Comparison of ENCODE assay signal across 10 mouse cellular contexts in genomic region chr7:109523741-109524441, GRCm38 (mm10). TPM values are rescaled to one million over a fixed set of nuclear protein-coding genes. Genes with fewer than 3 reads are reported as not detected.
DNase-seq lines count a peak whose midpoint lies in the region; ATAC-seq and TF ChIP-seq lines count a peak whose summit lies in the region.
"Had no signal": no experiment of that assay in that cellular context is flagged by ENCODE, and none has a peak within 500 bp of the region (broad histone marks: within the 10 kb centered on the region; RNA-seq: fewer than 3 reads in every experiment).

No protein-coding gene starts in this region.

- no peaks in the 10 kb centered on the region for H3K27me3 ChIP-seq in hindbrain, postnatal 0 days (ENCODE audit: insufficient read depth, low read length)

- no peak overlapping the region for H3K4me2 ChIP-seq in hindbrain, postnatal 0 days (ENCODE audit: low read depth, low read length)

- no peaks in the 10 kb centered on the region for H3K9me3 ChIP-seq in hindbrain, postnatal 0 days (ENCODE audit: low read length)

- no peak for TF ChIP-seq CTCF in layer of hippocampus, adult 2 months (conservative IDR thresholded peaks at IDR 0.05)
- no peak for TF ChIP-seq CTCF in hindbrain, postnatal 0 days (IDR thresholded peaks at IDR 0.05; ENCODE audit: low read depth)

- H3K9ac ChIP-seq in hindbrain, postnatal 0 days (replicated peaks; ENCODE audit: low read length), result no peak overlapping the region

- H3K27ac ChIP-seq in layer of hippocampus, adult 2 months, result peak overlapping the region; percentile 33
- no peak overlapping the region for H3K27ac ChIP-seq in hindbrain, postnatal 0 days

- peaks cover 56% of the 10 kb centered on the region for H3K36me3 ChIP-seq in hindbrain, postnatal 0 days (ENCODE audit: insufficient read depth, low read length)

- H3K4me1 ChIP-seq in hindbrain, postnatal 0 days (ENCODE audit: insufficient read depth, low read length), result peaks cover 5% of the 10 kb centered on the region; the same call in 1 of the 2 replicates

- DNase-seq in cerebellum, adult 9-11 months, result peak; percentile 46
- DNase-seq in cerebellum, postnatal 4 days (ENCODE audit: low spot score in 2 of 2), result no peak
- no peak for DNase-seq in layer of hippocampus, adult 2 months (ENCODE audit: low spot score in 2 of 2)
- no peak for DNase-seq in layer of hippocampus, adult 18-20 months (ENCODE audit: low spot score in 2 of 2)
- peak; percentile 48 for DNase-seq in ES-CJ7 (ENCODE audit: low read depth, low spot score)
- peak; percentile 23 for DNase-seq in hindbrain, postnatal 0 days (ENCODE audit: low spot score)
- no peak for DNase-seq in layer of hippocampus, adult 8-10 months (ENCODE audit: low spot score in 2 of 2)
- DNase-seq in thymus, adult 18-20 months, result no peak
- DNase-seq: adrenal gland, postnatal 14 days had no signal

- no peak overlapping the region for H3K4me3 ChIP-seq in layer of hippocampus, adult 2 months
- no peak overlapping the region for H3K4me3 ChIP-seq in hindbrain, postnatal 0 days (ENCODE audit: low read length)

- WGBS in hindbrain, postnatal 0 days, result 67% methylated on average over 6 of the region's 6 CpGs

- no peak for ATAC-seq in hindbrain, postnatal 0 days

RNA-seq across cellular contexts. Expression of gene Rpl27a, which starts 4.9 kb away (rescaled TPM):
- 100 to 1,000 TPM; 143 to 145 TPM for total RNA-seq in layer of hippocampus, adult 2 months (2021)
- 100 to 1,000 TPM; 158 to 159 TPM for total RNA-seq in layer of hippocampus, adult 18-20 months (2021)
- 337 and 346 TPM in 2 replicates for total RNA-seq in hindbrain, postnatal 0 days (2014; rRNA removed)
- 100 and 104 TPM in 2 replicates for polyA plus RNA-seq in hindbrain, postnatal 0 days (2015; fragmentation: Nextera tagmentation; extraction: Ambion mirVana)
- 100 to 1,000 TPM; 130 to 179 (median 148) TPM for total RNA-seq in layer of hippocampus, adult 8-10 months (2022)

RNA-seq across cellular contexts. Expression of gene Trim66, which starts 16.0 kb away (rescaled TPM):
- 1 to 10 TPM; 5.0 to 6.0 TPM for total RNA-seq in layer of hippocampus, adult 2 months (2021)
- 1 to 10 TPM; 6.2 to 7.2 TPM for total RNA-seq in layer of hippocampus, adult 18-20 months (2021)
- total RNA-seq in hindbrain, postnatal 0 days (2014; rRNA removed), result 2.9 and 4.5 TPM in 2 replicates
- 0.61 and 0.73 TPM in 2 replicates for polyA plus RNA-seq in hindbrain, postnatal 0 days (2015; fragmentation: Nextera tagmentation; extraction: Ambion mirVana)
- 10 to 100 TPM in 1 of 4 experiments, 1 to 10 TPM in 3; 7.6 to 10.6 (median 9.0) TPM for total RNA-seq in layer of hippocampus, adult 8-10 months (2022)
- polyA plus RNA-seq: heart, postnatal 0 days had no signal

Comparison
In these comparisons a context has a peak if more than half of its experiments do, and no peak if none do; other contexts are left out.
1. DNase-seq: peak in cerebellum, adult 9-11 months (single experiment), ES-CJ7 (single experiment) and hindbrain, postnatal 0 days (single experiment); none in cerebellum, postnatal 4 days (0 of 2), layer of hippocampus, adult 2 months (0 of 2), layer of hippocampus, adult 18-20 months (0 of 2), layer of hippocampus, adult 8-10 months (0 of 2) and thymus, adult 18-20 months (0 of 2).